ENCODE assay signal across 12 mouse cellular contexts in the genomic region with DNA sequence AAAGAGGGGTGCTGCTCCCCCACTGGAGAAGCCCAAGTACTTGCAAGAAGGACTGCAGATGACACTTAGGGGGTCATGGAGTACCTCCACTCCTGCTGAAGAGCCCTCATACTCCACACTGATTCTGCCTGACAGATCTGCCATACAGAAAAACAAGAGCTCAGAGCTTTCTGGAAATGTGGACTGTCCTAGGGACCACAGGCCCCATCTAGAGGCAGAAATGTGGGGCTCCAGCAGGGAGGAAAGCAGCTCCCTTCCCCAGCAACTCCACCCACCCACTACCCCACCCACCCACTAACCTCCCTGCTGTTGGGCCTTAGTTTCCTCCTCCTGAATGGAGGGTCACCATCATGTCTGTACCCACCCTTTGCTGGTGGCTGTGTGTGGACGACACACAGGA. TPM values are rescaled to one million over a fixed set of nuclear protein-coding genes. Genes with fewer than 3 reads are reported as not detected.
DNase-seq lines count a peak whose midpoint lies in the region; ATAC-seq and TF ChIP-seq lines count a peak whose summit lies in the region.
"Had no signal": no experiment of that assay in that cellular context is flagged by ENCODE, and none has a peak within 500 bp of the region (broad histone marks: within the 10 kb centered on the region; RNA-seq: fewer than 3 reads in every experiment).

No protein-coding gene starts in this region.

- no peaks in the 10 kb centered on the region for H3K9me3 ChIP-seq in forebrain, embryonic 10.5 days
- H3K9me3 ChIP-seq in forebrain, embryonic 12.5 days: no peaks in the 10 kb centered on the region
- no peaks in the 10 kb centered on the region for H3K9me3 ChIP-seq in embryonic facial prominence, embryonic 14.5 days (ENCODE audit: control insufficient read depth, low read length)
- H3K9me3 ChIP-seq in neural tube, embryonic 15.5 days (replicated peaks): no peaks in the 10 kb centered on the region
- H3K9me3 ChIP-seq: embryonic facial prominence, embryonic 12.5 days had no signal

- H3K4me2 ChIP-seq in forebrain, embryonic 12.5 days: no peak overlapping the region
- H3K4me2 ChIP-seq in embryonic facial prominence, embryonic 14.5 days (ENCODE audit: low read depth, low read length): no peak overlapping the region
- H3K4me2 ChIP-seq in neural tube, embryonic 15.5 days: no peak overlapping the region
- H3K4me2 ChIP-seq: embryonic facial prominence, embryonic 12.5 days had no signal

- TF ChIP-seq CTCF in layer of hippocampus, adult 2 months (conservative IDR thresholded peaks at IDR 0.05): peak; percentile 62

- peak overlapping the region; percentile 81 for H3K27ac ChIP-seq in forebrain, embryonic 10.5 days
- no peak overlapping the region for H3K27ac ChIP-seq in forebrain, embryonic 12.5 days
- H3K27ac ChIP-seq in layer of hippocampus, adult 2 months: no peak overlapping the region
- H3K27ac ChIP-seq in embryonic facial prominence, embryonic 14.5 days (replicated peaks; ENCODE audit: low read depth, low read length): no peak overlapping the region
- no peak overlapping the region for H3K27ac ChIP-seq in neural tube, embryonic 15.5 days (replicated peaks)
- H3K27ac ChIP-seq: embryonic facial prominence, embryonic 12.5 days had no signal

- H3K36me3 ChIP-seq in forebrain, embryonic 10.5 days (replicated peaks): no peaks in the 10 kb centered on the region
- no peaks in the 10 kb centered on the region for H3K36me3 ChIP-seq in forebrain, embryonic 12.5 days (replicated peaks)
- no peaks in the 10 kb centered on the region for H3K36me3 ChIP-seq in embryonic facial prominence, embryonic 14.5 days (ENCODE audit: control insufficient read depth, insufficient read depth, low read length)
- H3K36me3 ChIP-seq in neural tube, embryonic 15.5 days: no peaks in the 10 kb centered on the region
- H3K36me3 ChIP-seq: embryonic facial prominence, embryonic 12.5 days had no signal

- ATAC-seq in forebrain, embryonic 12.5 days (ENCODE audit: low FRiP score): no peak
- ATAC-seq in embryonic facial prominence, embryonic 14.5 days (ENCODE audit: low read depth): peak; percentile 59
- no peak for ATAC-seq in neural tube, embryonic 15.5 days (ENCODE audit: low FRiP score)

- H3K4me1 ChIP-seq in forebrain, embryonic 10.5 days: peaks cover 42% of the 10 kb centered on the region
- H3K4me1 ChIP-seq in forebrain, embryonic 12.5 days: peaks cover 26% of the 10 kb centered on the region
- peaks cover 10% of the 10 kb centered on the region for H3K4me1 ChIP-seq in embryonic facial prominence, embryonic 14.5 days (ENCODE audit: control insufficient read depth, insufficient read depth, low read length)
- peaks cover 6% of the 10 kb centered on the region for H3K4me1 ChIP-seq in neural tube, embryonic 15.5 days

- intact Hi-C loops in left cerebral cortex, postnatal 25 days (cut with DNase I): no loop called here

- 0 out of 2 replicates have a peak, but pooled peaks cover 3% of the 10 kb centered on the region for H3K27me3 ChIP-seq in forebrain, embryonic 10.5 days (ENCODE audit: poor library complexity, severe bottlenecking)
- H3K27me3 ChIP-seq in forebrain, embryonic 12.5 days: no peaks in the 10 kb centered on the region
- H3K27me3 ChIP-seq in embryonic facial prominence, embryonic 14.5 days (replicated peaks; ENCODE audit: control insufficient read depth, insufficient read depth, low read length): no peaks in the 10 kb centered on the region
- H3K27me3 ChIP-seq in neural tube, embryonic 15.5 days (replicated peaks): no peaks in the 10 kb centered on the region; the same call in 1 of the 2 replicates
- H3K27me3 ChIP-seq: embryonic facial prominence, embryonic 12.5 days had no signal

- DNase-seq in forebrain, embryonic 10.5 days (ENCODE audit: extremely low spot score, low spot score): no peak
- no peak for DNase-seq in layer of hippocampus, adult 2 months (ENCODE audit: low spot score in 2 of 2)
- DNase-seq in layer of hippocampus, postnatal 14 days (ENCODE audit: low spot score in 2 of 2): no peak
- peak; percentile 81 for DNase-seq in embryonic facial prominence, embryonic 14.5 days (ENCODE audit: low spot score)
- DNase-seq in lung, postnatal 10 days: peak; percentile 69
- no peak for DNase-seq in left cerebral cortex, postnatal 25 days (ENCODE audit: low spot score in 2 of 2)
- DNase-seq: right cerebral cortex, postnatal 14 days had no signal

- H3K9ac ChIP-seq in forebrain, embryonic 12.5 days: no peak overlapping the region
- no peak overlapping the region for H3K9ac ChIP-seq in embryonic facial prominence, embryonic 14.5 days (ENCODE audit: low read depth, low read length)
- no peak overlapping the region for H3K9ac ChIP-seq in neural tube, embryonic 15.5 days (replicated peaks)
- H3K9ac ChIP-seq: embryonic facial prominence, embryonic 12.5 days had no signal

- no peak overlapping the region for H3K4me3 ChIP-seq in forebrain, embryonic 10.5 days
- no peak overlapping the region for H3K4me3 ChIP-seq in forebrain, embryonic 12.5 days (replicated peaks)
- no peak overlapping the region for H3K4me3 ChIP-seq in layer of hippocampus, adult 2 months
- H3K4me3 ChIP-seq in embryonic facial prominence, embryonic 14.5 days (ENCODE audit: low read depth, low read length): no peak overlapping the region
- H3K4me3 ChIP-seq in neural tube, embryonic 15.5 days (replicated peaks): no peak overlapping the region
- H3K4me3 ChIP-seq: embryonic facial prominence, embryonic 12.5 days had no signal

- 69% methylated on average over 1 of the region's 1 CpGs for WGBS in forebrain, embryonic 10.5 days
- WGBS in forebrain, embryonic 12.5 days: 91% methylated on average over 1 of the region's 1 CpGs
- WGBS in embryonic facial prominence, embryonic 14.5 days: 19% methylated on average over 1 of the region's 1 CpGs
- 32% methylated on average over 1 of the region's 1 CpGs for WGBS in neural tube, embryonic 15.5 days

RNA-seq across cellular contexts. Expression of gene 1810010D01Rik, which starts 8.7 kb away (rescaled TPM):
- 0.16 and 0.31 TPM in 2 replicates for polyA plus RNA-seq in forebrain, embryonic 10.5 days (2016; fragmentation: Nextera tagmentation; extraction: Ambion mirVana)
- polyA plus RNA-seq in forebrain, embryonic 12.5 days (2016; fragmentation: Nextera tagmentation; extraction: Ambion mirVana): 0.59 and 0.91 TPM in 2 replicates
- 1 to 10 TPM in 1 of 2 experiments, under 1 TPM in 1; 0.42 to 1.6 TPM for total RNA-seq in layer of hippocampus, adult 2 months (2021)
- not detected for total RNA-seq in layer of hippocampus, postnatal 14 days (2021)
- polyA plus RNA-seq in embryonic facial prominence, embryonic 14.5 days (2014; fragmentation: Nextera tagmentation; extraction: Ambion mirVana): not detected in 2 replicates
- not detected for total RNA-seq in left cerebral cortex, postnatal 25 days (2021)
- polyA plus RNA-seq in neural tube, embryonic 15.5 days (2015; fragmentation: Nextera tagmentation; extraction: Ambion mirVana): 0.59 TPM in 1 of 2 replicates, not detected in the other
- total RNA-seq: adrenal gland, adult 18-20 months had no signal
- polyA plus RNA-seq: embryonic facial prominence, embryonic 12.5 days; heart, embryonic 16.5 days had no signal

Comparison
In these comparisons a context has a peak if more than half of its experiments do, and no peak if none do; other contexts are left out.
1. DNase-seq: peak in embryonic facial prominence, embryonic 14.5 days (single experiment) and lung, postnatal 10 days (single experiment); none in forebrain, embryonic 10.5 days (single experiment), layer of hippocampus, adult 2 months (0 of 2), layer of hippocampus, postnatal 14 days (0 of 2) and left cerebral cortex, postnatal 25 days (0 of 2).